Mouse (Mus musculus): ENCODE data around the gene Epb42.
"Not testable (repeated sequence)": the region's sequence is repeated elsewhere in the genome, so short reads cannot be mapped to it uniquely, and the experiment has no call there.

Epb42 gene

DNA sequence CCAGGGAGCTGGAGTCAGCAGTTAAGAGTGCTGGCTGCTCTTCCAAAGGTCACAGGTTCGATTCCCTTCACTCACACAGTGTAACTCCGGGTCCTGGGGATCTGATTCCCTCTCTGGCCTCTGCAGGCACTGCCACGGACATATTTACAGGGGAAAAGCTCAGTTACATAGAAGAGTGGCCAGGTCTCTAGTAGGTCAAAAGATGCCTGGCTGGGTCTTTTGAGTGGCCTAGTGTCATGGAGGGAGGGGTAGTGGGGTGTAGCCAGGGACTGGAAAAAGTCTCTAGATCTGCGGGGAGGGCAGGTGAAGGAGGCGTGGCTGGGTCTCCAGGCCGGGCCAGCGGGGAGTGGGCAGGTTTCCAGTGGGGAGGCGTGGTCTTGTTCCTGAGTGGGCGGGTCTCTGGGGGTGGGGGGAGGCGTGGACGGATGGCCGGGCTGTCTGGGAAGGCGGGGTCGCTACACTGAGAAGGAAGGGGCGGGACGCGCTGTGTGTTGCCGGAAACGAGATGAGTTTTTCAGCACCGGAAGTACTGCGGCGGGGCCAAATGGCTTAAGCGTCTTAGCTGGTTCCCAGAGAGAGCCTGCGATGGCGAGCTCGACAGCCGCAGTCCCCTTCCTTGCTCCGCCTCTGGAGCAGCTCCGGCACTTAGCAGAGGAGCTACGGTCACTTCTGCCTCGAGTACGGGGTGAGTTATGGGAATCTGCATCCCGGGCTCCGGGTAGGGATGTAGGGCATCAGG, 28.8 kb downstream of the Epb42 start, which contains the start of gene Ccndbp1:
TSS of gene Ccndbp1 (plus strand) at position 479 of the 739 bp plus-strand sequence.
- DNase-seq (ENCODE audit: low spot score in 2 of 2), result peak; percentile 80 to 86

DNA sequence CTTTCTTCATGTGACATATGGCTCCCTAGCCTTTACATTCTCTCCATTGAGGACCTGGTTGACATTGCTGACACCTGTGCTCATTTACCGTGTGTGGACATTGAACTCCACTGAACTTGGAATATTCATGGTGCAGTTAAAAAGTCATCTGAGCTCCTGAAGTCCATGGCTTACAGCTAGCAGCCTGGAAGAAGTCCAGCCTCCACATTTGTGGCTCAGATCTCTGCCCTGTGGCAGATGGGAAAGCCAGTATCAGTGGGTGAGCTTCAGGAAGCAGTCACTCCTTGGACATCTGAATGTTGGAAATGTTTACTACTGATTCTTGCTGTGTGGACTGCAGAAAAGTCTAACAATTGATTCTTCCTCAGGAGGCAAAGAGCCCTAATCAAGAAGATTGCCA, 29.9 kb downstream of the Epb42 start:
- no peak for DNase-seq (ENCODE audit: low spot score in 2 of 2)

DNA sequence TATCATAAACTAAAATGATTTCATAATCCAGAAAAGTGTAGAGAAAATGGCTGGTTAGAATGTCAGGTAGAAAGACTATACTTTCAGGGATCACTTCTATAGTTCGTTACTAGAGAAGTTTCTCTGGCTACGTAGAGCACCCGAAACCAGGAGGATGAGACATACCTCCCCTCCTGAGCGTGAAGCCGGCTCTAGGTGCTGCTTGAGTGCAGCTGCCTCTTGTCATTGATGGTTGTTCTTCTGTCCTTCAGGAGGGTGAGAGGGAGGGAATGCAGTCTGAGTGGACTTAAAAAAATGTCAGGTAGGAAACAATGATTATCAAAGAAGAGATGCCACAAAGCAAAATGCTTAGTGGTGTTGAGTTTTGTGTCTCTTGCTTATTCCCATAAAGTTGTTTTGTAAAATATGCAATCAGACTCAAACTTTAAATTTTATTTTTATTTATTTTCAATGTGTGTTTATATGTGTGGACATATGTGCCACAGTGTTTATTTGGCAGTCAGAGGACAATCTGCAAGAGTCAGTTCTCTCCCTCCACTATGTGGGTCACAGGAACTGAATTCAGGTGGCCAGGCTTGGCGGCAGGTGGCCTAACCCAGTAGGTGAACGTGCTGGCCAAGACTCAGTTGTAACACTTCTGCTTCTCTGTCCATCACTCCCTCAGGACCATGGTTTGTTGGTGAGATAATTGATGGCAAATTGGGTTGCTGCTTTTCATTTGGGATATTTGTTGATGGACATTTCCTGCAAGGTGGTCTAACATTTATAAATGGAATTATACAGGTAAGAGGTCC, 32.7 kb downstream of the Epb42 start:
- DNase-seq (ENCODE audit: low spot score in 2 of 2), result no peak

DNA sequence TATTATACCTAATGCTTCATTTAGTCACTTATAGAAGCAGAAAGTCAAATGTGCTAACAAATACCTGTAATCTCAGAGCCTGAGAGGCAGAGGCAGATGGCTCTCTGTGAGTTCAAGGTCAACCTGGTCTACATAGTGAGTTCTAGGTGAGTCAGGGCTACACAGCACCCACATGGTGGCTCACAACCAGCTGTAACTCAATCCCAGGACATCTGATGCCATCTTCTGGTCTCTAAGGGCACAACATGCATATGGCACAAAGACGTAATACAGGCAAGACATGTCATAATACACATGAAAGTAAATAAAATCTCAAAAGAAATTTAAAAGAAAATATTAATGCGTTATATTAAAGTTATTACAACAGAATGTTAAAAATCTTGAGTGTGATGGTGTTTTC, 33.3 kb downstream of the Epb42 start:
- DNase-seq (ENCODE audit: low spot score in 2 of 2), result no peak

DNA sequence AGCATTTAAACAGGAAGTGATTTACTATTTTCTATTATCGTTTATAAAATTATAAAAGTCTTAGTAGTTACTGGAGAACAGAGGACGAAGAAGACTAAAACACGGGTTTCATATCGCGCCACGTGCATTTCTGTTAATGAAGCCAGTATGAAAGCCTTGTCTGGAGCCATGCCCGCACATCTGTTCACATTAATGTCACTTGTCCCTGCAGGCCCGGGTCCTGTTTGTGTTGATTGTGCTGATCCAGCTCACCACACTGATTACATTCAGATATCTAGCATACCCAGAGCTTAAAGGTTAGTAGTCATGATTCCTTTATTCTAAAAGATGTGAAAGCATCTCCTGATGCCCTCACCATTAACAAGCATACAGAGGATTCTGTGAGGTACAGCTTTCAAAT, 38.0 kb downstream of the Epb42 start:
- DNase-seq (ENCODE audit: low spot score in 2 of 2), result no peak

DNA sequence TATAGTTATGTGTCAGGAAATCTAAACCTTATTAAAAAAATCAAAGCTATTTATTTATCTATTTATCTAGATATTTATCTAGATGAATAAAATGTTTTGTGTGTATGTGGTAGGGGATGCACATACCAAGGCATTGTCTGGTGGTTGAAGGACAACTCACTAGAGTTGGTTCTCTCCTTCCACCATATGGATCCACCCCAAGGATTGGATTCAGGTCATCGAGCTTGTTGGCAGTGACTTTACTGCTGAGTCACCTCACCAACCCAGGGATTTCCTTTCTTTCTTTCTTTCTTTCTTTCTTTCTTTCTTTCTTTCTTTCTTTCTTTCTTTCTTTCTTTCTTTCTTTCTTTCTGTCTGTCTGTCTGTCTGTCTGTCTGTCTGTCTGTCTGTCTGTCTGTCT, 40.3 kb downstream of the Epb42 start:
- not testable (repeated sequence) for DNase-seq (ENCODE audit: low spot score in 2 of 2)

DNA sequence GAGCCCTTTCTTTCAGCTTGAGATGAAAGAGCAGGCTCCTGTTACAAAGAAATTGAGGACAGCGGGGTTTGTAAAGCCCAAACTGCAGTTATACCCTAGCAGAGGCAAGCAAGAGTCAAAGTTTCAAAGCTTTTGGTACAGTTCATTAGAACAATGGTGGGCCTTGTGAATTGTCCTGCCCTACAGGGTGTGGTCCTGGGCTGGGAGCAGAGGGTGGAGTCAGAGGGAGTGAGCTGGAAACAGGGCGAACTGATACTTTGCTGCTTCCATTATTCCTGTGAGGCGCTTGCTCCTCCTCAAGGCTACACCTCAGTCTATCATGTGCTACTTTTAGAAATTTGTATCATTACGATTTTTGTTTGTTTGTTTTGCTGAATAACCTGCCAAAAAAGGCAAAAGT, 45.7 kb downstream of the Epb42 start:
- DNase-seq (ENCODE audit: low spot score in 2 of 2), result no peak

DNA sequence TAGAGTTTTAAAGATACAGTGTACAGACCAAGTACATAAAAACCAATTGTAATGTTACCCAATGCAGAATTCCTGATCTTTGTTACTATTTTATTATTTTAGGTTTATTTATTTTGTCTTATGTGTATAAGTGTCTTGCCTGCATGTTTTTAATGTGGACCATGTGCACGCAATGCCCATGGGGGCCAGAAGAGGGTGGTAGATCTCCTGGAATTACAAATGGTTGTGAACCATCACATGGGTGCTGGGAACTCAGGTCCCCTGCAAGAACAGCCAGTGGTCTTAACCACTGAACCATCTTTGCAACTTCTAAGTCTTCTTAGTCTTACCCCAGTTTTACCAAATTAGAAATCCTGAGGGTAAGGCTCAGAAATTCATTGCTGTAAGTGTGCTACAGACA, 51.6 kb downstream of the Epb42 start:
- no peak for DNase-seq (ENCODE audit: low spot score in 2 of 2)

DNA sequence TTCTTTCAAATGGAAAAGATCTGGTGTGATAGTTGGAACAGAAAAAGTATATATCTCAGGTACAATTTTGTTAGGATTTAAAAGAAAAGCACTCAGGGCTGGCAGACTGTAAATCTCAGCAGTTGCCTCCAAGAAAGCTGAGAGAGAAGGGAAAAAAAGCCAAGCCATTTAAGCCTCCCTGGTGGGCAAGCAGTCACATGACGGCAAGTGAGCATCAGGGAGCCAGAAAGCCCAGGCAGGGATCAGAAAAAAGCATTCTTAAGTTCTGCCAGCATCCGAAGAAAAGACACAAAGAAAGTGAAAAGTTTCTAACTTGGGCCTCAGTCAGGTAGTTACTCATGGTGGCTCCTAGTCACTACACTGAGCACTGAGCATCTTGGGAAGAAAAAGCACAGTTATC, 53.3 kb downstream of the Epb42 start:
- no peak for DNase-seq (ENCODE audit: low spot score in 2 of 2)

DNA sequence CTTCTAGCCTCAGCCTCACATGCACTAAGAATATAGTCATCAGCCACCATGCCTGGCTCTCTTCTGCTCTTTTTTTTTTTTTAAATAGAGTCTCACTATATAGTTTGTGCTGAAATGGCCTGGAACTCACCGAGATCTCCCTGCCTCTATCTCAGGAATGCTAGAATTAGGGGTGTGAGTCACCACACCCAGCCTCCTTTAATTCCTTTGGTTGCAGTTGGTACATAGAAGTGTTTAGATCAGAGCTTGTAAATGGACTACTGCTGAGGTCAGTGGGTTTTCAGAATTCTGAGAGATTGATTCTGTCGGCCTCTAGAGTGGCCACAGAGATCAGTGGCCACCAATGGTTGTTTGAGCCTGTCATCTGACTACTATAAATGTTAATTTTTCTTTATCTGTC, 56.0 kb downstream of the Epb42 start:
- DNase-seq (ENCODE audit: low spot score in 2 of 2), result no peak

DNA sequence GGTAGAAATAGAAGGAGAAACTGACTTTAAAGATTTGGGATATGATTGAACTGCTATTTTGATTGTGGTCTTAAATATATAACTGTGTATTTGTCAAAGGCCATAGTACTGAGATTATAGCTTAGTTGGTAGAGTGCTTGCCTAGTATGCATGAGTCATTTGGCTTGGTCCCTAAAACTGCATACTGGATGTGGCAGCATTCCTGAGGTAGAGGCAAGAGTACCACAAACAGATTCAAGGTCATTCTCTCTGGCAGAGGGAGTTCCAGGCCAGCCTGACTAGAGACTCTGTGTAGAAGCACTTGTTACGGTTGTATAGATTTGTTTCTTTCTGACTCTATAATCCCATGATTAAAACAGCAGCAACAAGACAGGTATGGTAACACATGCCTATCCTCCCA, 57.1 kb downstream of the Epb42 start:
- DNase-seq (ENCODE audit: low spot score in 2 of 2), result no peak

DNA sequence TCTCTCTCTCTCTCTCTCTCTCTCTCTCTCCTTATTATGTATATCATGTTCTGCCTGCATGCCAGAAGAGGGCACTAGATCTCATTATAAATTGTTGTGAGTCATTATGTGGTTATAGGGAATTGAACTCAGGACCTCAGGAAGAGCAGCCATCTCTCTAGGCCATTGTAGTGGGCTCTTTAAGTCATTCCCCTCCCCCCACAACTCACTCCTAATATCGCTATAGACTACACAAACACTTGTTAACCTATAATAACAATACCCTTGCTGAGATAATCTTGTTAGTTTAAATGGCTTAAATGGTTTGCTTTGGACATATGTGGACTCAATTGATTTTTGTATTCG, 58.2 kb downstream of the Epb42 start:
- no peak for DNase-seq (ENCODE audit: low spot score in 2 of 2)

DNA sequence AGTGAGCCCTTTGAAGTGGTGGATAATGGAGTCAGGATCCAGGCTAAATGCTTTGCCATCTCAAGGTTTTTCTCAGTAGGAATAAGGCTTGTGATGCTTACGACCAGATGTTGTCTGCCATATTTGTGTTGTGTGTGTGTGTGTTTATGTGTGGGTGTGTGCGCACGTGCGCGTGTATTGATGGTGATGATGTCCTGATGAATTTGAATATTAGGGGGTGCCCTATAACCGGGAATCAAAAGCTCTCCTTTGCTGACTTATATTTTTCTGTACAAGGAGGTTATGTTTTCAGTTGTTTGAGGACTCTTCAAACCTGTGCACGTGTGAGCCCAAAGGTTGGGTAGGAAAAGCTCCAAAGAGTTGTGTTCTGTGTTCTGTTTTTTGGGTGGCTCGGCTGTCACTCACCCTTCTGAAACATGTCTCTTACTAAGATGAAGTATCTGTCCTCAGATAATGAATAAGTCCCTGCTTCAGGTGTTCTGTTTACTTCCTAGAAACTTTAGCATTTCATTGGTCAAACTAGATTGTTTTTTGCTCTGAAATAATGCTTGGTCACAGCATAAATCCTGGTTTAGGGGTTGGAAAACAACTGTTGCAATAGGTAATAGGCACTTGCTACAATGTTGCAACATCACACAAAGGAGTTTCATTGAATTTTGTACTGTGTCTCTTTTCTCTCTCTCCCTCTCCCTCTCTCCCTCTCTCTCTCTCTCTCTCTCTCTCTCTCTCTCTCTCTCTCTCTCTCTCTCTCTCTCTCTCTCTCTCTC, 58.8 kb downstream of the Epb42 start:
- no peak for DNase-seq (ENCODE audit: low spot score in 2 of 2)

DNA sequence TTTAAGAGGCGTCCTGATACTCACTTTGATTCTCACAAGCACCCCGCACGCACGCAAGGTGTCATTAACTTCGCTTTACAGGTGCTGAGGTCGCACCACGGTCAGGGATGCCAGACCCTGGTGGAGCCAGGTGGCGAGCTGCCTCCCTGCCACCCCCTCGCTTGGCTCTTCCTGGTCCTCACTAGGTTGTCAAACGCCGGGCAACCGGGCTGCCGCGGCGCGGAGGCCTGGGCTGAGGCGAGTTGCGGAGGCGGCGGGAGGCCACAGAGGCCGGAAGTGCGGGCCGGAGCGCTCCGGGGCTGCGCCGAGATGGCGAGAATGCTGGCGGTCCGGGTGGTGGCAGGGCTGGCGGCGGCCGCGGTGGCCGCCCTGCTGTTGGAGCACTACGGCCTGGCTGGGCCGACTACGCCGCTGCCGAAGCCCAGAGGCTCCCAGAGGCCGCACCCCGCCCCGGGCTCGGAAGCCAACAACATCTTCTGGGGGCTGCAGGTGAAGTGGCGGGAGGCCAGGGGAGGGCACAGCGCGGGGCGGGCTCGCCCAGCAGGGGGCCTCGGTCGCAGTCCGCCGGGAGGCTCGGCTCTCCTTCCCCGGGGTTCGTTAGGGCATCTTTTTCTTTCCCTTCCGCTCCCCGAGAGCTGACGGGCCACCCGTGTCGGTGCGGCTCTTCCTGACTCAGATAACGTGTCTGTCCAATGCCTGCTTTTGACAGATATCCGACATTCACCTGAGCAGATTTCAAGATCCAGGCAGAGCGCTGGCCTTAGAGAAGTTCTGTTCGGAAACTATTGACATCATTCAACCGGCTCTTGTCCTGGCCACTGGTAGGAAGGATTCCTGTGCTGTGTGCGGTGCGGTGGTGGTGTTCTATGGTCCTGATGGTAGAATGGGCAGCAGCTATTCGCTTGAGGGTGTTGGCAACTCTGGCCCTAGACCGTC, 59.6 kb downstream of the Epb42 start, which contains the start of gene Tmem62:
TSS of gene Tmem62 (plus strand) at position 28 of the 936 bp plus-strand sequence.
- peak; percentile 64 to 73 for DNase-seq (ENCODE audit: low spot score in 2 of 2)

DNA sequence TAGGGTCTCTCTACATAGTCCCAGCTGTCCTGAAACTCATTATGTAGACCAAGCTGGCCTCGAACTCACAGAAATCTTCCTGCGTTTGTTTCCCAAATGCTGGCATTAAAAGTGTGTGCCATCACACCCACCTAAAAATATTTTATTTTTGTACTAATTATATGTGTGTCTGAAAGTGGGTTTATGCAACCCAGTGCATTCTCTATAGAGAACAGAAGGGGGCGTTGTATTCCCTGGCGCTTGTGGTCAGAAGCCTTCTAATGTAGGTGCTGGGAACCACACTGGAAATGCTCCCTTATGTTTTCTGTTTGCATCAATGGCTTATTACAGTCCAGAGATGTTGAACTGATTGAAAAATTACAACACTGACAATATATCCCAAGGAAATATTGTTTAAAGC, 60.6 kb downstream of the Epb42 start:
- no peak for DNase-seq (ENCODE audit: low spot score in 2 of 2)

DNA sequence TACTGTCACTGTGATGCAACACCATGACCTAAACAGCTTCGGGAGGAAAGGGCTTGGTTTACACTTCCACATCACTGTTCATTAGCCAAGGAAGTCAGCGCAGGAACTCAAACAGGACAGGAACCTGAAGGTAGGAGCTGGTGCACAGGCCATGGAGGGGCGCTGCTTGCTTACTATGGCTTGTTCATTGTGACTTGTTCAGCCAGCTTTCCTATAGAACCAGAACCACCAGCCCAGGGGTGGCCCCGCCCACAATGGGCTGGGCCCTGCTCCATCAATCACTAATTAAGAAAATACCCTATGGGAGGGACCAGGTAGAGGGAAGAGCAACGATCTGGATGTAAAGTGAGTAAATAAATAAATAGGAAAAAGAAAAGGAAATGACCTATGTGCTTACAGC, 63.9 kb downstream of the Epb42 start:
- no peak for DNase-seq (ENCODE audit: low spot score in 2 of 2)

DNA sequence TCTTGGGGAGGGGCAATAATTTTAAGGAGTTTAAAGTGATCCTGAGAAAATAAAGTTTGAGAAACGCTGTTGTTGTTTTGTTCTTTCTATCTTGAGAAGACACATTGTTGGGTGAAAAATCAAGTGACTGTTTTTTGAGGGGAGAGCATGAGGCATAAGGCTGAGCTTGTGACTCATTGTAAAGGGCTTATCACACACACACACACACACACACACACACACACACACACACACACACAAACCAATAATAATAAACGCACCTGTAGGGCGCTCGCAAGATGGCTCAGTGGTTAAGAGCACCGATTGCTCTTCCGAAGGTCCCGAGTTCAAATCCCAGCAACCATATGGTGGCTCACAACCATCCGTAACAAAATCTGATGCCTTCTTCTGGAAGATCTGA, 64.6 kb downstream of the Epb42 start:
- DNase-seq (ENCODE audit: low spot score in 2 of 2), result not testable (repeated sequence)

DNA sequence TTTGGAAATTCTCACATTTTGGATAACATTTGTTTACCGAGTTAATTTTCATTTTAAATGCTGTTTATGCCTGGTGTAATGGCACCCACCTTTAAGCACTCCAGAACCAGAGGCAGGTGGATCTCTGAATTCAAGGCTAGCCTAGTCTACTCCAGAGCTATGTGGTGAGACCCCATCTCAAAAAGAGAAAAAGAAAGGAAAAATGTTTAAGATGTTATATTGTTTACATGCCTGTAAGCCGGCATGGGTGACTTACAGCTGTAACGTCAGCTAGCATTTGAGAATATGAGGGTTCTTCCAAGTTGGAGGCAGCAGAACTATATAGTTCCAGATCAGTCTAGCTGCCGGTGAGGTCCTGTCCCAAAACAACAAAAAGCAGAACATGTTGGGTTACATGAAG, 65.1 kb downstream of the Epb42 start:
- no peak for DNase-seq (ENCODE audit: low spot score in 2 of 2)

DNA sequence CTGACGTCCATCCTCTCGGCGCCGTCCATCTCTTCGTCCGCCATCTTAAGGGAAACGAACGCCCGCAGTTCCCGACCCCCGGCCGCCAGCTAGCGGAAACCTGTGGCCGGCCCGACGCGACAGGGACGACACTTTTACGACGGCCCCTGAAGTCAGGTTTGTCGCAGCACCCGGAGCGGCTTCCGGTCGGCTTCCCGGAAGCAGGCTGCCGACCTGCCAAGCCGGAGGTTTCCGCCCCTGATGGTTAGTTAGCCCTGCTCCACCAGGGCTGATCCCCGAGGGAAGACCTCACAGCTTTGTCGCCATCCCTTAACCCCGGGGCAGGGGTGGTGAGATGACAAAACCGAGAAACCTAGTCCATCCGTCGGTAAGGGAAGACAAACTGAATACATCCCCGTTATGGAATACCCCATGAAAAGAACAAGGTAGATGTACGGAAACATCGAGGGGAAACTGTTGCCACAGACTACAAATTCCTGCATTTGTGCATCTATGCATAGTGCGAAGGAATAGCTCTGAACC, 66.3 kb downstream of the Epb42 start, which contains the start of gene Ubr1:
TSS of gene Ubr1 (minus strand) at position 157 of the 522 bp plus-strand sequence.
- peak; percentile 75 to 82 for DNase-seq (ENCODE audit: low spot score in 2 of 2)

DNA sequence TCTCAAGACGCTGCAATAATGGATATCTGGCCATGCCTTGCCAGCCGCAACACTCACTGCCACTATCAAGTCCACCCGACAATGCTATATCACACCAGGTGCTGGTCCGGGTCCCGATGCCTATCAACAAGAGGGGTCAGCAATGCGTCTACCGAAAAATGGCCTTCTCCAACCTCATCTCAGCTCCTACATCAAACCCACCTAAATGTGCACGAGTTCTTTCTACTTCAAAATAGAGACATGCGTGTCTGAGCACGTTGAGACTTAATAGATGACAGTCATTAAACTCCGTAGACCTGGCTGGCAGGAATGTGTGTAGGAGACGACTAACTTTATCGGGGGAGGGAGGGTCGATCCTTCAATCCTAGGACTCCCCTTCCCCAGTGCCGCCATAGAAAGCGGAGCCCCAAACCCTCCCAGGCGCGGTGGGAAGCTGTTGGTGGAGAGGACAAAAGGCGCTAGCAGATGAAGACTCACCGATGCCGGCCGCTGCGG, 66.8 kb downstream of the Epb42 start:
- no peak for DNase-seq (ENCODE audit: low spot score in 2 of 2)

Data from spleen, postnatal 14 days (tissue).